Mouse (Mus musculus) gonadal fat pad, adult 2 months (tissue): ENCODE data around the gene Rtkn2. TPM values are rescaled to one million over a fixed set of nuclear protein-coding genes. Genes with fewer than 3 reads are reported as not detected.

ENCODE experiments used
- DNase-seq: peaks from one replicate; pipeline ENCODE4 v3.0.0-alpha.2; 2012; ENCODE audit warnings: low read depth
- polyA plus RNA-seq: library from polyadenylated mRNA; depleted of rRNA; stranded (reverse); fragments of >200 nt; gene quantifications from 2 replicates; pipeline ENCODE4 v1.2.3, GENCODE M21; 2012; rRNA removed

The Rtkn2 gene
- polyA plus RNA-seq, 1 experiment = 0.07 TPM

DNA sequence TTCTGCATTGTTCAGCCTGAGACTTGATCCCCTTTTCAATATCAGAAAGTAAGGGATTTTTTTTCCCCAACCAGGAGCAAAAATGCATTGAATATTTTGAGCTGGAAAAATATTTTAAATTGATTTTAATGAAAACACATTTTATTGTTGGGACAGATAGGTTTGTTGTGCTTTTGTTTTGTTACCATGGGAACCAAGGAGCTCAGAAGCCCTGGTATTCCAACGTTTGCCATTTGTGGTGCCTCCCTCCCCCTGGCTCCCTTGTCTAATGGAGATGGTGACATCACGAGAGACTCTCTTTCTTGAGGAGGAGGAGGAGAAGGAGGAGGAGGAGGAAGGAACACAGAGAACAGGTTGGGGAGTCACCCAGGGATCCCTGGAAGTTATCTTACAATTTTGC, 125.1 kb downstream of the Rtkn2 start:
- no peak for DNase-seq

DNA sequence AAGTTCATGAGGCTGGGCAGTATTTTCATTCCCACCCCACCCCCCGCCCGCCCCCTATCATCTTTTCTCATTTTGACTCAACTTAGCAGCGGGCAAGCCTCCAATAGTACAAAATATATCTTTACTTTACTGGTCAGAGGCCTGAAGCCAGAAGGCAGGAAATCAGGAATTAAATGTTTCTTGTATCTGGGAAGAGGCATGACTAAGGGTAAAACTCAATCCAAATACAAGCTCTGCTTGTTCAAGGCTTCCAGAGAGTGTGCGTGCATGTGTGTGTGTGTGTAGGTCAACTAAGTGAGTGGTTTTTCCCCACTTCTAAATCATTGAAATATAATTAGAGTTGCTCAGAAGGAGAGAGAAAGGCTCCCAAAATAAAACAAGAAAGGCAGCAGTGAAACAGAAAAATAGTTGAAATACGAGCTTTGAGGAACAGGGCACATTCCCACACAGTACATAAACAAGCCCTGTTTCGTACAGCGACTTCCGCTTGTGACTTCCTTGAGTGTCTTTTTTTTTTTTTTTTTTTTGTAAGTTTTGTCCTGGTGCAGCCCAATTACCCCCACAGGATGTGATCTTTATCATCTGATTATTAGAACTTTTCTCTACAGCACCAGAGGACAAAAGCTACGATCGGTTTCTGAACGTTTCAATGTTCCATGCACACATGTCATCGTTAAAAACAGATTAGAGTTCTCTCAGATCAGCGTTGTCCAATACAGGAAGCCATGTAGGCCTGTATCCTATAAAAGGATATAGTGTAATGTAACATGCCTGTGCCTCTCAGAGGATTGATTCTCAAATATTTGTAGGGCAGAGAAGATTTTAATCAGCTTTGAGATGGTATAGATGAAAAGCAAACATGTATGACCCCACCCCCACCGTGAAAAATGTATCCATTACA, 125.8 kb downstream of the Rtkn2 start:
- DNase-seq = no peak

DNA sequence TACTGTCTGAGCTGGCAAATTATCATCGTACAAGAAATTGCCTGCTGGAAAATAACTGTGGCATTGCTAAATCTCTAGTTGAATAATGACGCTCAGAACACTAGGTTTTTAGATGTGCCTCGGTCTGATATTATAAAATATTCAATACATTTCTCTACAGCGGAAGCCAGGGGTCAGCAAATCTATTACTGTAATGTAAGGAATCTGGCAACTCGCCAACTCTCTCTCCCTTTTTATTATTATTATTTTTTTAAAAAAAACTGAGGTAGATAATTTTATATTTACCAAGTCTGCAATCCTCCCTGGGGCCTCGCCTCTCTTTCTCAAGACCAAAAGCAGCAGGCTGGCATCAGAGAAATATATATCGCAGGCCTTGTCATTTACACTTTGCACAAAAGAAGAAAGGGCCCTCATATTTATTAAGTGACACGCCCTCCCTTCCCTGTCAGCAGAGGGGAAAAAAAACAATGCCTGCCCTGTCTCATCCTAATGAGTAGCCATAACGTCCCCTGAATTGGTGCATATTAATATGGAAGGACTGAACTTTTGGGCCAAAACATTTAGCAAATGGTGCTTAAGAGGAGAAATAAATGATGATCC, 127.1 kb downstream of the Rtkn2 start:
- no peak for DNase-seq

DNA sequence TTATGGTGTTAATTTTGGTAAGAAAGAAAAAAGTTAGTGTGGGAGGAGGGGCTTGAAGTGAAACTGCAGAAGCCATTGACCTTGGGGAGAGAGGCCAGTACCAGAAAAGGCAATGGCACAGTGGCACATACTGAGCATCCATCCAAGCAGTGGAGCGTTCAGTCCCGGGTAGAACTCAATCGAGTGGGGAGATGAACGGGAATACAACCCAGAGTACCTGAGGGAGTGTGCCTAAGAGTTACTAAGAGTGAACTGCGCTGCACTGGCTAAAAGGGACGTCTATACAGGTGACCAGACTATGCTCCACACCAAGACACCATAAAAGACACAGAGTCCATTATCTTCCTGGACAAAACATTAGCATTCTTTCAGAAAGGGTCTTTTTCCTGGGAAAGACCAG, 128.3 kb downstream of the Rtkn2 start:
- no peak for DNase-seq

Other genes starting within 250 kb of the Rtkn2 start
- 0.78 and 0.94 TPM in 2 replicates for gene Zfp365, start 66.9 kb upstream of the Rtkn2 start, polyA plus RNA-seq